Mouse (Mus musculus) G1E (cell line): ENCODE measurements around the gene Srsf9.

ENCODE experiments used
- CTCF ChIP-seq: IDR thresholded peaks from 2 replicates; pipeline ENCODE4 v1.5.1; 2012; ENCODE audit warnings: low read depth, low read length, inconsistent platforms, mixed read lengths
- GATA1 ChIP-seq: IDR thresholded peaks from 2 replicates; pipeline ENCODE4 v1.6.1; 2012; ENCODE audit warnings: borderline replicate concordance, low read length, inconsistent platforms, mixed read lengths
- GATA2 ChIP-seq: IDR thresholded peaks from 2 replicates; pipeline ENCODE4 v1.6.1; 2012; ENCODE audit warnings: low read depth, low read length, inconsistent platforms, borderline replicate concordance
- POLR2AphosphoS5 ChIP-seq: IDR thresholded peaks from 2 replicates; pipeline ENCODE4 v1.6.1; 2012; ENCODE audit warnings: low read depth, low read length, inconsistent platforms; ENCODE audit not compliant: insufficient replicate concordance
- TAL1 ChIP-seq: conservative IDR thresholded peaks from 2 replicates; pipeline ENCODE4 v1.6.1; 2012; ENCODE audit warnings: low read depth, low read length, inconsistent platforms, mixed read lengths

- TF ChIP-seq TAL1 (no peak), POLR2AphosphoS5 (no peak), CTCF (no peak), GATA1 (no peak), GATA2 (no peak)
Observed at GRCm38 (mm10) chr5:115279226-115280049, 47.5 kb upstream of the Srsf9 start, which contains the start of gene Coq5.
